Mouse (Mus musculus) lung, adult 2 months (tissue): ENCODE measurements around the gene Calcrl.

Source experiments
- CTCF ChIP-seq: fragments of 200-500 bp; IDR thresholded peaks from 2 replicates; pipeline ENCODE4 v1.5.1; 2011; ENCODE audit warnings: mild to moderate bottlenecking, low read length, control low read depth; ENCODE audit not compliant: insufficient read depth
- POLR2A ChIP-seq: fragments of 200-500 bp; IDR thresholded peaks from 2 replicates; pipeline ENCODE4 v1.6.1; 2011; ENCODE audit warnings: low read depth, mild to moderate bottlenecking, control low read depth, low read length, borderline replicate concordance; ENCODE audit errors: extremely low read depth

- TF ChIP-seq POLR2A (no peak), CTCF (no peak)
These were observed 15.2 kb downstream of the Calcrl start for GRCm38 (mm10) chr2:84409796-84410592.
